Mouse (Mus musculus) midbrain, embryonic 11.5 days (tissue): Measurements from ENCODE around the gene Esrrg. TPM values are rescaled to one million over a fixed set of nuclear protein-coding genes. Genes with fewer than 3 reads are reported as not detected.

Experiments used
- ATAC-seq: fragments of 200-750 bp; cut with Nextera tagmentation; 2 replicates; pipeline ENCODE4 v1.8.0; 2017; ENCODE audit warnings: moderate TSS enrichment, moderate library complexity; ENCODE audit not compliant: low FRiP score
- DNase-seq: peaks from one replicate; pipeline ENCODE4 v3.0.0; 2015; ENCODE audit warnings: low spot score; ENCODE audit errors: missing footprints
- H3K27ac ChIP-seq: fragments of 300-500 bp; sonication (generic); 2 replicates; pipeline ENCODE4 v1.5.1; 2014; ENCODE audit warnings: low read depth, low read length
- H3K27me3 ChIP-seq: fragments of 300-500 bp; sonication (generic); 2 replicates; pipeline ENCODE4 v1.6.1; 2014; ENCODE audit warnings: mild to moderate bottlenecking, low read length, moderate library complexity, mixed read lengths; ENCODE audit not compliant: control insufficient read depth, insufficient read depth
- H3K36me3 ChIP-seq: fragments of 300-500 bp; sonication (generic); 2 replicates; pipeline ENCODE4 v1.6.1; 2014; ENCODE audit warnings: mild to moderate bottlenecking, low read length, moderate library complexity, mixed read lengths; ENCODE audit not compliant: control insufficient read depth, insufficient read depth
- H3K4me1 ChIP-seq: fragments of 300-500 bp; sonication (generic); 2 replicates; pipeline ENCODE4 v1.6.1; 2014; ENCODE audit warnings: low read length; ENCODE audit not compliant: control insufficient read depth, insufficient read depth
- H3K4me2 ChIP-seq: fragments of 300-500 bp; sonication (generic); 2 replicates; pipeline ENCODE4 v1.6.1; 2014; ENCODE audit warnings: mild to moderate bottlenecking, moderate library complexity
- H3K4me3 ChIP-seq: fragments of 300-500 bp; sonication (generic); 2 replicates; pipeline ENCODE4 v1.5.1; 2014; ENCODE audit warnings: low read depth, low read length
- H3K9ac ChIP-seq: fragments of 300-500 bp; sonication (generic); 2 replicates; pipeline ENCODE4 v1.6.1; 2014; ENCODE audit warnings: low read length
- H3K9me3 ChIP-seq: fragments of 300-500 bp; sonication (generic); 2 replicates; pipeline ENCODE4 v1.6.1; 2016; ENCODE audit warnings: low read length; ENCODE audit not compliant: control insufficient read depth
- WGBS: fragments of 180-500 bp; shearing (Covaris S2); extraction: QIAGEN DNeasy Blood & Tissue Kit; methylation state at CpG from one replicate; pipeline ENCODE4 v1.1.7; 2014; 5-methylcytosine and 5-hydroxymethylcytosine counted together
- polyA plus RNA-seq: library from polyadenylated mRNA; unstranded; fragments of >200 nt; fragmentation: Nextera tagmentation; extraction: Ambion mirVana; gene quantifications from 2 replicates; pipeline ENCODE4 v1.2.1, GENCODE M21; 2014

Gene Esrrg
- polyA plus RNA-seq, 1 experiment from 2014 or later = 5.9 TPM

- no peaks in the 10 kb centered on the region; the same call in 1 of the 2 replicates for H3K4me1 ChIP-seq
- no peaks in the 10 kb centered on the region for H3K27me3 ChIP-seq
- no peaks in the 10 kb centered on the region for H3K9me3 ChIP-seq
- DNase-seq (peak; percentile 93), ATAC-seq (peak; percentile 98)
- H3K27ac ChIP-seq = no peak overlapping the region
- no peaks in the 10 kb centered on the region for H3K36me3 ChIP-seq
- H3K9ac ChIP-seq = peak overlapping the region; percentile 38; the same call in 1 of the 2 replicates
- 1% methylated on average over 39 of the region's 39 CpGs for WGBS
- H3K4me2 ChIP-seq = peak overlapping the region; percentile 75
- H3K4me3 ChIP-seq = peak overlapping the region; percentile 34
These were observed 389.2 kb downstream of the Esrrg start for GRCm38 (mm10) chr1:187997584-187998338.

DNA sequence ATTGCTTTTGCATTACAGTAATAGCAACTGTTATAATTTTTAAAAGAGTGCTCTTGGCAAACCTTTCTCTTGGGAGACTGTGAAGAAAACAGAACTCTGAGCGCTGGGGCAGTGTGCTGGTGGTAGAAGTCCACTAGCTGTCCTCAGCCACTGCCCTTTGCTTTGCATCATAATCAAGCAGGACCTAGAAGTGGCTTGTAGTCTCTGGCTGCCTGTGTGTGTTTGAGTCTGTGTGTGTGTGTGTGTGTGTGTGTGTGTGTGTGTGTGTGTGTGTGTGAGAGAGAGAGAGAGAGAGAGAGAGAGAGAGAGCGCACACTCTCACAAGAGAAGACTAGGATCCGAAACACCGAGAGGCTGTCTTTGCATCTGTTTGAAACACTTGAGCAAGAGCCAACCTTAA is 390.5 kb downstream of the Esrrg start:
- Histone ChIP-seq H3K4me3 (no peak overlapping the region), H3K4me2 (no peak overlapping the region), H3K27ac (no peak overlapping the region), H3K4me1 (no peaks in the 10 kb centered on the region; the same call in 1 of the 2 replicates), H3K27me3 (no peaks in the 10 kb centered on the region), H3K9me3 (no peaks in the 10 kb centered on the region), H3K9ac (no peak overlapping the region), H3K36me3 (no peaks in the 10 kb centered on the region)
- ATAC-seq (no peak), DNase-seq (no peak)
- WGBS = 75% methylated on average over 4 of the region's 4 CpGs

- Histone ChIP-seq H3K27ac (no peak overlapping the region), H3K9ac (no peak overlapping the region), H3K36me3 (no peaks in the 10 kb centered on the region), H3K27me3 (no peaks in the 10 kb centered on the region), H3K4me2 (no peak overlapping the region), H3K4me1 (no peaks in the 10 kb centered on the region; the same call in 1 of the 2 replicates), H3K4me3 (no peak overlapping the region), H3K9me3 (no peaks in the 10 kb centered on the region)
- DNase-seq (no peak), ATAC-seq (no peak)
- WGBS = 75% methylated on average over 8 of the region's 8 CpGs
These were observed 391.6 kb downstream of the Esrrg start for GRCm38 (mm10) chr1:188000189-188000588.

GRCm38 (mm10) chr1:188006820-188007491 is 398.4 kb downstream of the Esrrg start:
- Histone ChIP-seq H3K27me3 (no peaks in the 10 kb centered on the region), H3K27ac (no peak overlapping the region), H3K4me2 (no peak overlapping the region), H3K9me3 (no peaks in the 10 kb centered on the region), H3K36me3 (no peaks in the 10 kb centered on the region), H3K9ac (no peak overlapping the region), H3K4me3 (no peak overlapping the region), H3K4me1 (peaks cover 2% of the 10 kb centered on the region; the same call in 1 of the 2 replicates)
- ATAC-seq = no peak
- 82% methylated on average over 13 of the region's 13 CpGs for WGBS
- DNase-seq = peak; percentile 70

- ATAC-seq (no peak), DNase-seq (peak; percentile 65)
- Histone ChIP-seq H3K9ac (no peak overlapping the region), H3K27me3 (no peaks in the 10 kb centered on the region), H3K36me3 (no peaks in the 10 kb centered on the region), H3K27ac (no peak overlapping the region), H3K9me3 (no peaks in the 10 kb centered on the region), H3K4me2 (no peak overlapping the region), H3K4me1 (0 out of 2 replicates have a peak, but pooled peaks cover 2% of the 10 kb centered on the region), H3K4me3 (no peak overlapping the region)
- WGBS = 76% methylated on average over 13 of the region's 13 CpGs
These were observed 399.9 kb downstream of the Esrrg start for GRCm38 (mm10) chr1:188008476-188008875.

DNA sequence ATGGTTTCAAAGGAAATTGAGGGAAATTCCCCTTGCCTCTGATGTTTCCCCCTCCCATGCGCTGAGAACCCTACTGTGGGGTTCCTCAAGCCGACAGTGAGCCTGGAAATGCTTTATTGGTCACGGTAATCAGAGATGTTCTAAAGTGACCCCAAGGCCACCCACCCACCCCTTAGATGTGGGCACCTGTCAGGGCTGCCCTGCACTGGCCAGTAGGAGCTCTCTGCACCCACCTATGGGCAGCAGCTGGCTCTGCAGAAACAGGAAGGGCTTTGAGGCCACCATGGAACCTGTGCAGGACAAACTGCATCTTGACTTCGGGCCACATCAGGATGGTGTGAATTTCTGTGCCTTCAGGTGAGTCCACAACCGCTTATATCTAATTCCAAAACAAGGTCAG is 401.3 kb downstream of the Esrrg start:
- ATAC-seq = no peak
- 80% methylated on average over 5 of the region's 5 CpGs for WGBS

DNA sequence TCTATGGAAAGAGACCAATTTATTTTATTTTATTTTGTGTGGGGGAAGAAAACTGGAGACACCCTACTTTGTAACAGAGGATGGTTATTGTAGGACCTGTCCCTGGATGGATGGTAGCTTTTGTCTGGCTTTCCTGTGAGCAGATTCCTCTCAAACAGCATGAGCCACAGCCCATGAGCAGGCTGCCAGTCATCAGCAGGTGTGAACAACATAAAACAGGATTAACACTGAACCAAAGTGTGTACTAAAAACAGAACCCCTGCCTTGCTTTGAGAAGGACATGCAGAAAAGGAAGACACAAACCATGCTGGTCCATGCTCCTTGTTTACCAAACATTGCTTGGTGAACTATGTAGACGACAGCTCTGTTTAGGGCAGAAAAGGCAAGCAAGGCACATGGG is 402.3 kb downstream of the Esrrg start:
- WGBS = 78% methylated on average over 1 of the region's 1 CpGs
- no peaks in the 10 kb centered on the region for H3K36me3 ChIP-seq
- no peak overlapping the region for H3K27ac ChIP-seq
- DNase-seq = no peak
- H3K9ac ChIP-seq = no peak overlapping the region
- H3K9me3 ChIP-seq = no peaks in the 10 kb centered on the region
- H3K4me1 ChIP-seq = 0 out of 2 replicates have a peak, but pooled peaks cover 2% of the 10 kb centered on the region
- no peak overlapping the region for H3K4me3 ChIP-seq
- no peak overlapping the region for H3K4me2 ChIP-seq
- H3K27me3 ChIP-seq = no peaks in the 10 kb centered on the region
- no peak for ATAC-seq

More for the DNA sequence above, 401.3 kb downstream of the Esrrg start:
- no peaks in the 10 kb centered on the region for H3K27me3 ChIP-seq
- H3K36me3 ChIP-seq = no peaks in the 10 kb centered on the region
- H3K27ac ChIP-seq = no peak overlapping the region
- no peak overlapping the region for H3K4me2 ChIP-seq
- H3K4me1 ChIP-seq = 0 out of 2 replicates have a peak, but pooled peaks cover 2% of the 10 kb centered on the region
- no peak for DNase-seq
- no peak overlapping the region for H3K9ac ChIP-seq
- no peaks in the 10 kb centered on the region for H3K9me3 ChIP-seq
- no peak overlapping the region for H3K4me3 ChIP-seq

DNA sequence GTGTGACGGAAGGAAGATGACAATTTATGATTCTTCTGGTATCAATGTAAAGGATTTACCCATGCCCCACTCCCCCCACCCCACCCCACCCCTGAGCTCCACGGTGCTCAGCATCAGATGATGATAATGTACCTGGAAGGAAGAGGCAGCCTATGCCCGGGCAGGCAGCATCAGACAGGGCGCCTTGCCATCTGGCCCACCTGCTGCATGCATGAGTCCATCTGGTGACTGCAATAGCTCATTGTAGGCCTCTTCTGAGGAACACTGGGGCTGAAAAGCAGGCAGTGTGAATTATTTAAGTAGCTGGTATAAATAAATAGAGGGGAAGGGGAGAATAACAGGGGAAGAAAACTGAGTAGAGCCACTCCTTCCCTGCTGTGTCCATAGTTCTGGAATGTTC is 405.8 kb downstream of the Esrrg start:
- DNase-seq = no peak
- Histone ChIP-seq H3K4me1 (no peaks in the 10 kb centered on the region), H3K4me3 (no peak overlapping the region), H3K27me3 (no peaks in the 10 kb centered on the region), H3K9ac (no peak overlapping the region), H3K4me2 (no peak overlapping the region), H3K9me3 (no peaks in the 10 kb centered on the region), H3K27ac (no peak overlapping the region), H3K36me3 (no peaks in the 10 kb centered on the region)
- ATAC-seq = no peak
- 86% methylated on average over 4 of the region's 4 CpGs for WGBS
